Mouse (Mus musculus) liver, embryonic 14.5 days (tissue): ENCODE measurements around the gene Gm19965. TPM values are rescaled to one million over a fixed set of nuclear protein-coding genes. Genes with fewer than 3 reads are reported as not detected.

Experiments
- ATAC-seq: fragments of 200-750 bp; cut with Nextera tagmentation; 2 replicates; pipeline ENCODE4 v1.8.0; 2017; ENCODE audit warnings: moderate number of reproducible peaks, mild to moderate bottlenecking, moderate library complexity; ENCODE audit not compliant: insufficient read depth
- DNase-seq, 3 experiments: peaks; one replicate each; pipeline ENCODE4 v3.0.0-alpha.2; 2012 to 2013; ENCODE audit warnings: low read depth in 3 of 3, low spot score in 3 of 3
- H3K27ac ChIP-seq: fragments of 300-500 bp; sonication (generic); 2 replicates; pipeline ENCODE4 v1.5.1; 2014; ENCODE audit warnings: moderate library complexity, mild to moderate bottlenecking, control low read depth, inconsistent platforms
- H3K27me3 ChIP-seq: fragments of 300-500 bp; sonication (generic); 2 replicates; pipeline ENCODE4 v1.6.1; 2014; ENCODE audit warnings: mild to moderate bottlenecking, low read length, moderate library complexity; ENCODE audit not compliant: control insufficient read depth, insufficient read depth
- H3K36me3 ChIP-seq: fragments of 300-500 bp; sonication (generic); replicated peaks from 2 replicates; pipeline ENCODE4 v1.6.1; 2014; ENCODE audit warnings: low read depth; ENCODE audit not compliant: control insufficient read depth, insufficient read depth
- H3K4me1 ChIP-seq, 2 experiments: fragments of 200-500 bp in 1 of 2; fragments of 300-500 bp in 1 of 2; sonication (generic) in 1 of 2; replicated peaks; 2 replicates each; pipeline ENCODE4 v1.6.1; 2012 to 2014; ENCODE audit warnings: antibody characterized with exemption in 1 of 2, inconsistent platforms in 1 of 2, low read length in 1 of 2; ENCODE audit not compliant: control insufficient read depth in 2 of 2, insufficient read depth in 2 of 2
- H3K4me2 ChIP-seq: fragments of 300-500 bp; sonication (generic); 2 replicates; pipeline ENCODE4 v1.6.1; 2014; ENCODE audit warnings: low read depth, mild to moderate bottlenecking, control low read depth, moderate library complexity
- H3K4me3 ChIP-seq, 2 experiments: fragments of 200-500 bp in 1 of 2; fragments of 300-500 bp in 1 of 2; sonication (generic) in 1 of 2; 2 replicates each; pipeline ENCODE4 v1.5.1; 2012 to 2014; ENCODE audit warnings: low read depth in 2 of 2, low read length in 2 of 2, mild to moderate bottlenecking in 2 of 2, control low read depth in 1 of 2, inconsistent platforms in 1 of 2, moderate library complexity in 1 of 2; ENCODE audit not compliant: insufficient read depth in 1 of 2
- H3K9ac ChIP-seq: fragments of 300-500 bp; sonication (generic); replicated peaks from 2 replicates; pipeline ENCODE4 v1.6.1; 2014; ENCODE audit warnings: mild to moderate bottlenecking, control low read depth, moderate library complexity
- H3K9me3 ChIP-seq: fragments of 300-500 bp; sonication (generic); 2 replicates; pipeline ENCODE4 v1.6.1; 2016; ENCODE audit warnings: low read length, mixed read lengths; ENCODE audit not compliant: control insufficient read depth
- CTCF ChIP-seq: IDR thresholded peaks from 2 replicates; pipeline ENCODE4 v1.5.1; 2016; ENCODE audit warnings: antibody characterized with exemption, low read depth, control low read depth
- EP300 ChIP-seq: IDR thresholded peaks from 2 replicates; pipeline ENCODE4 v1.6.1; 2016; ENCODE audit warnings: antibody characterized with exemption, low read depth
- WGBS: fragments of 180-500 bp; shearing (Covaris S2); extraction: QIAGEN DNeasy Blood & Tissue Kit; methylation state at CpG from one replicate; pipeline ENCODE4 v1.1.7; 2014; ENCODE audit not compliant: insufficient replicate concordance; 5-methylcytosine and 5-hydroxymethylcytosine counted together
- polyA plus RNA-seq, 2 experiments: library from polyadenylated mRNA; depleted of rRNA in 1 of 2; stranded (reverse) in 1 of 2; unstranded in 1 of 2; fragments of >200 nt; fragmentation: Nextera tagmentation in 1 of 2; extraction: Ambion mirVana in 1 of 2; gene quantifications; 2 replicates each; pipeline versions ENCODE4 v1.2.1 to v1.2.3; 2012 to 2014

Gene Gm19965
- polyA plus RNA-seq (2012; rRNA removed) (not detected in 2 replicates), polyA plus RNA-seq (2014; fragmentation: Nextera tagmentation; extraction: Ambion mirVana) (not detected in 2 replicates)

GRCm38 (mm10) chr1:116802683-116803082 is at the start of gene Gm19965:
Gm19965 (plus strand) TSS chr1:116802983.
- ATAC-seq, result no peak
- Histone ChIP-seq H3K4me3 (no peak within 1 kb of the TSS), H3K27ac (no peak within 1 kb of the TSS), H3K4me1 (no peaks in the 10 kb centered on the region), H3K36me3 (no peaks in the 10 kb centered on the region), H3K9ac (no peak within 1 kb of the TSS), H3K4me2 (no peak within 1 kb of the TSS), H3K9me3 (no peaks in the 10 kb centered on the region), H3K27me3 (no peaks in the 10 kb centered on the region)
- WGBS, result 45% methylated on average over 3 of the region's 3 CpGs
- no peak for TF ChIP-seq EP300
- DNase-seq, result no peak

GRCm38 (mm10) chr1:116782471-116782989 is 20.3 kb upstream of the Gm19965 start:
- Histone ChIP-seq H3K4me1 (no peaks in the 10 kb centered on the region), H3K27me3 (no peaks in the 10 kb centered on the region), H3K9ac (no peak overlapping the region), H3K27ac (no peak overlapping the region), H3K4me3 (no peak overlapping the region), H3K4me2 (no peak overlapping the region), H3K9me3 (no peaks in the 10 kb centered on the region), H3K36me3 (no peaks in the 10 kb centered on the region)
- ATAC-seq, result no peak
- 67% methylated on average over 8 of the region's 8 CpGs for WGBS
- DNase-seq, result no peak
- TF ChIP-seq EP300, result no peak
- no peak for TF ChIP-seq CTCF
